In genomic region chr4:63659086-63659485, GRCm38 (mm10) we compare ENCODE assay signal across 33 mouse cellular contexts. TPM values are rescaled to one million over a fixed set of nuclear protein-coding genes. Genes with fewer than 3 reads are reported as not detected.
DNase-seq lines count a peak whose midpoint lies in the region; ATAC-seq lines count a peak whose summit lies in the region.
"Had no signal": no experiment of that assay in that cellular context is flagged by ENCODE, and none has a peak within 500 bp of the region (broad histone marks: within the 10 kb centered on the region; RNA-seq: fewer than 3 reads in every experiment).

No protein-coding gene starts in this region.

- H3K4me3 ChIP-seq in hindbrain, embryonic 11.5 days (ENCODE audit: low read depth, low read length) = no peak overlapping the region
- no peak overlapping the region for H3K4me3 ChIP-seq in hindbrain, embryonic 10.5 days
- H3K4me3 ChIP-seq: embryonic facial prominence, embryonic 12.5 days; forebrain, embryonic 12.5 days; hindbrain, embryonic 12.5 days; neural tube, embryonic 12.5 days; stomach, embryonic 15.5 days had no signal

- no peak overlapping the region for H3K4me2 ChIP-seq in hindbrain, embryonic 11.5 days (replicated peaks; ENCODE audit: low read depth, low read length)
- H3K4me2 ChIP-seq: embryonic facial prominence, embryonic 12.5 days; forebrain, embryonic 12.5 days; hindbrain, embryonic 12.5 days; neural tube, embryonic 12.5 days; stomach, embryonic 15.5 days had no signal

- peak; percentile 10 for DNase-seq in hindbrain, embryonic 11.5 days (ENCODE audit: low spot score)
- no peak for DNase-seq in hindbrain, embryonic 10.5 days (ENCODE audit: low spot score)
- DNase-seq in 3T3-L1 (ENCODE audit: low read depth, low spot score) = peak; percentile 10
- peak; percentile 30 for DNase-seq in Muller cell, postnatal 12 days (ENCODE audit: inconsistent ontology term)
- DNase-seq in naive thymus-derived CD4-positive, alpha-beta T cell, adult 2 months (ENCODE audit: low read depth) = peak; percentile 8
- no peak for DNase-seq in left cerebral cortex, adult 11 months (ENCODE audit: low spot score)
- no peak for DNase-seq in spleen, postnatal 10 days (ENCODE audit: low spot score in 2 of 2)
- DNase-seq: adrenal gland, adult 2 months; adrenal gland, postnatal 36 days; B cell, adult 2 months; cerebellum, adult 18-20 months; cerebellum, postnatal 10 days; gastrocnemius, postnatal 10 days; heart, postnatal 14 days; kidney, adult 11 months; kidney, postnatal 14 days; layer of hippocampus, adult 9-11 months; liver; lung, adult 2 months; lung, postnatal 10 days; midbrain, embryonic 14.5 days had no signal

- no peaks in the 10 kb centered on the region for H3K9me3 ChIP-seq in hindbrain, embryonic 11.5 days (ENCODE audit: control insufficient read depth, low read length)
- H3K9me3 ChIP-seq in hindbrain, embryonic 10.5 days = no peaks in the 10 kb centered on the region
- H3K9me3 ChIP-seq: embryonic facial prominence, embryonic 12.5 days; forebrain, embryonic 12.5 days; hindbrain, embryonic 12.5 days; neural tube, embryonic 12.5 days; stomach, embryonic 15.5 days had no signal

- no peaks in the 10 kb centered on the region for H3K4me1 ChIP-seq in hindbrain, embryonic 11.5 days (replicated peaks; ENCODE audit: control insufficient read depth, insufficient read depth, low read length)
- H3K4me1 ChIP-seq in hindbrain, embryonic 10.5 days (replicated peaks) = 0 out of 2 replicates have a peak, but pooled peaks cover 4% of the 10 kb centered on the region
- H3K4me1 ChIP-seq: embryonic facial prominence, embryonic 12.5 days; forebrain, embryonic 12.5 days; hindbrain, embryonic 12.5 days; neural tube, embryonic 12.5 days; stomach, embryonic 15.5 days had no signal

- no peak for ATAC-seq in hindbrain, embryonic 11.5 days (ENCODE audit: low FRiP score)

- 43% methylated on average over 4 of the region's 4 CpGs for WGBS in hindbrain, embryonic 11.5 days
- WGBS in hindbrain, embryonic 10.5 days = 47% methylated on average over 4 of the region's 4 CpGs

- H3K36me3 ChIP-seq in hindbrain, embryonic 11.5 days (ENCODE audit: control insufficient read depth, insufficient read depth, low read length) = no peaks in the 10 kb centered on the region
- H3K36me3 ChIP-seq in hindbrain, embryonic 10.5 days = no peaks in the 10 kb centered on the region
- H3K36me3 ChIP-seq: embryonic facial prominence, embryonic 12.5 days; forebrain, embryonic 12.5 days; hindbrain, embryonic 12.5 days; neural tube, embryonic 12.5 days; stomach, embryonic 15.5 days had no signal

- no peak overlapping the region for H3K27ac ChIP-seq in hindbrain, embryonic 11.5 days (ENCODE audit: low read depth, low read length)
- H3K27ac ChIP-seq in hindbrain, embryonic 10.5 days = no peak overlapping the region
- H3K27ac ChIP-seq: embryonic facial prominence, embryonic 12.5 days; forebrain, embryonic 12.5 days; hindbrain, embryonic 12.5 days; liver, embryonic 14.5 days; neural tube, embryonic 12.5 days; stomach, embryonic 15.5 days had no signal

- H3K27me3 ChIP-seq in hindbrain, embryonic 11.5 days (ENCODE audit: control insufficient read depth, insufficient read depth, low read length) = no peaks in the 10 kb centered on the region
- peaks cover 9% of the 10 kb centered on the region; the same call in 1 of the 2 replicates for H3K27me3 ChIP-seq in hindbrain, embryonic 10.5 days (ENCODE audit: insufficient read depth, poor library complexity, severe bottlenecking)
- H3K27me3 ChIP-seq: forebrain, embryonic 12.5 days; neural tube, embryonic 12.5 days; stomach, embryonic 15.5 days had no signal

- H3K9ac ChIP-seq in hindbrain, embryonic 11.5 days (ENCODE audit: low read depth, low read length) = no peak overlapping the region
- H3K9ac ChIP-seq: embryonic facial prominence, embryonic 12.5 days; forebrain, embryonic 12.5 days; hindbrain, embryonic 12.5 days; liver, embryonic 14.5 days; neural tube, embryonic 12.5 days; stomach, embryonic 15.5 days had no signal

RNA-seq across cellular contexts. Expression of gene Gm11214, which starts 4.1 kb away (rescaled TPM):
- polyA plus RNA-seq in hindbrain, embryonic 11.5 days (2014; fragmentation: Nextera tagmentation; extraction: Ambion mirVana) = not detected in 2 replicates
- not detected in 2 replicates for polyA plus RNA-seq in hindbrain, embryonic 10.5 days (2016; fragmentation: Nextera tagmentation; extraction: Ambion mirVana)
- polyA plus RNA-seq: adrenal gland, adult 2 months; brain, embryonic 14.5 days; embryonic facial prominence, embryonic 12.5 days; forebrain, embryonic 12.5 days; gonadal fat pad, adult 2 months; heart, embryonic 14.5 days; hindbrain, embryonic 12.5 days; kidney, embryonic 14.5 days; limb, embryonic 11.5 days; liver, embryonic 14.5 days; lung, adult 2 months; midbrain, embryonic 14.5 days; neural tube, embryonic 12.5 days; stomach, embryonic 15.5 days; urinary bladder, adult 2 months had no signal

RNA-seq across cellular contexts. Expression of gene Tex48, which starts 36.9 kb away (rescaled TPM):
- polyA plus RNA-seq in hindbrain, embryonic 11.5 days (2014; fragmentation: Nextera tagmentation; extraction: Ambion mirVana) = not detected in 2 replicates
- not detected in 2 replicates for polyA plus RNA-seq in hindbrain, embryonic 10.5 days (2016; fragmentation: Nextera tagmentation; extraction: Ambion mirVana)
- polyA plus RNA-seq: adrenal gland, adult 2 months; brain, embryonic 14.5 days; embryonic facial prominence, embryonic 12.5 days; forebrain, embryonic 12.5 days; heart, embryonic 14.5 days; hindbrain, embryonic 12.5 days; kidney, embryonic 14.5 days; limb, embryonic 11.5 days; liver, embryonic 14.5 days; lung, adult 2 months; midbrain, embryonic 14.5 days; neural tube, embryonic 12.5 days; stomach, embryonic 15.5 days; urinary bladder, adult 2 months had no signal

RNA-seq across cellular contexts. Expression of gene Gm11213, which starts 54.0 kb away (rescaled TPM):
- not detected in 2 replicates for polyA plus RNA-seq in hindbrain, embryonic 11.5 days (2014; fragmentation: Nextera tagmentation; extraction: Ambion mirVana)
- not detected in 2 replicates for polyA plus RNA-seq in hindbrain, embryonic 10.5 days (2016; fragmentation: Nextera tagmentation; extraction: Ambion mirVana)
- polyA plus RNA-seq: adrenal gland, adult 2 months; brain, embryonic 14.5 days; embryonic facial prominence, embryonic 12.5 days; forebrain, embryonic 12.5 days; gonadal fat pad, adult 2 months; heart, embryonic 14.5 days; hindbrain, embryonic 12.5 days; kidney, embryonic 14.5 days; limb, embryonic 11.5 days; liver, embryonic 14.5 days; lung, adult 2 months; midbrain, embryonic 14.5 days; neural tube, embryonic 12.5 days; stomach, embryonic 15.5 days; urinary bladder, adult 2 months had no signal

Comparison
In these comparisons a context has a peak if more than half of its experiments do, and no peak if none do; other contexts are left out.
1. DNase-seq: peak in hindbrain, embryonic 11.5 days (single experiment), 3T3-L1 (single experiment), Muller cell, postnatal 12 days (single experiment) and naive thymus-derived CD4-positive, alpha-beta T cell, adult 2 months (single experiment); none in hindbrain, embryonic 10.5 days (single experiment), left cerebral cortex, adult 11 months (single experiment) and spleen, postnatal 10 days (0 of 2).